Mouse (Mus musculus) limb, embryonic 12.5 days (tissue): ENCODE measurements around the gene Rab5c. TPM values are rescaled to one million over a fixed set of nuclear protein-coding genes. Genes with fewer than 3 reads are reported as not detected.

Experiments
- ATAC-seq: fragments of 200-750 bp; cut with Nextera tagmentation; 2 replicates; pipeline ENCODE4 v1.8.0; 2017; ENCODE audit warnings: low read depth, moderate TSS enrichment; ENCODE audit not compliant: insufficient number of reproducible peaks, insufficient read depth, low FRiP score, low TSS enrichment
- H3K27ac ChIP-seq: fragments of 300-500 bp; sonication (generic); 2 replicates; pipeline ENCODE4 v1.5.1; 2016; ENCODE audit warnings: mild to moderate bottlenecking, moderate library complexity
- H3K27me3 ChIP-seq: fragments of 300-500 bp; sonication (generic); 2 replicates; pipeline ENCODE4 v1.6.1; 2016; ENCODE audit warnings: mild to moderate bottlenecking, moderate library complexity
- H3K36me3 ChIP-seq: fragments of 300-500 bp; sonication (generic); 2 replicates; pipeline ENCODE4 v1.6.1; 2016; ENCODE audit warnings: mild to moderate bottlenecking, moderate library complexity
- H3K4me1 ChIP-seq: fragments of 300-500 bp; sonication (generic); replicated peaks from 2 replicates; pipeline ENCODE4 v1.6.1; 2016
- H3K4me2 ChIP-seq: fragments of 300-500 bp; sonication (generic); 2 replicates; pipeline ENCODE4 v1.6.1; 2016; ENCODE audit warnings: mild to moderate bottlenecking, moderate library complexity
- H3K4me3 ChIP-seq: fragments of 300-500 bp; sonication (generic); replicated peaks from 2 replicates; pipeline ENCODE4 v1.5.1; 2016; ENCODE audit warnings: mild to moderate bottlenecking
- H3K9ac ChIP-seq: fragments of 300-500 bp; sonication (generic); replicated peaks from 2 replicates; pipeline ENCODE4 v1.6.1; 2016; ENCODE audit warnings: mild to moderate bottlenecking, moderate library complexity
- H3K9me3 ChIP-seq: fragments of 300-500 bp; sonication (generic); 2 replicates; pipeline ENCODE4 v1.6.1; 2016; ENCODE audit warnings: mild to moderate bottlenecking, moderate library complexity
- WGBS: fragments of 180-500 bp; shearing (Covaris S2); methylation state at CpG from one replicate; pipeline ENCODE4 v1.1.7; 2016; 5-methylcytosine and 5-hydroxymethylcytosine counted together
- polyA plus RNA-seq: library from polyadenylated mRNA; unstranded; fragments of >200 nt; fragmentation: Nextera tagmentation; extraction: Ambion mirVana; gene quantifications from 2 replicates; pipeline ENCODE4 v1.2.1, GENCODE M21; 2016

Rab5c gene
- polyA plus RNA-seq, 1 experiment from 2014 or later = 24.3 TPM

DNA sequence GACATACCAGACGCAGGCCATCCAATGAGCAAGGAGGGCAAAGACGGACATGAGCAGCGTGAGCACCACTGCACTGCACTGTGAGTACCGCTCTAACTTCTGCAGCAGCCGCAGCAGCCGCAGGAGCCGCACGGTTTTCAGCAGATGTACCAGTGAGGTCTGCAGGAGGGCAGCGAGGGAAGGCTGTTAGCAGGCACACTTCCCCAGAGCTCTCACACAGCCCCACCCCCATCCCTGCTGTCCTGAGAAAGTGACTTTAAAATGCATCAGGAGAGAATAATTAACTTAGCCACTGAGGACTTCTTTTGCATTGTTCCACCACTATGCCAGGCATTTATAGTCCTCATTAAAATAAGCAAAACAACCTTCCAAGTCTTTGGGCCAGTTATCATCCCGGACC is 14.3 kb upstream of the Rab5c start:
- no peak for ATAC-seq
- no peak overlapping the region for H3K4me2 ChIP-seq
- H3K27me3 ChIP-seq = peaks cover 73% of the 10 kb centered on the region
- 24% methylated on average over 10 of the region's 10 CpGs for WGBS
- no peak overlapping the region for H3K4me3 ChIP-seq
- H3K4me1 ChIP-seq = no peaks in the 10 kb centered on the region
- H3K36me3 ChIP-seq = no peaks in the 10 kb centered on the region
- no peaks in the 10 kb centered on the region for H3K9me3 ChIP-seq
- H3K27ac ChIP-seq = no peak overlapping the region
- H3K9ac ChIP-seq = no peak overlapping the region

DNA sequence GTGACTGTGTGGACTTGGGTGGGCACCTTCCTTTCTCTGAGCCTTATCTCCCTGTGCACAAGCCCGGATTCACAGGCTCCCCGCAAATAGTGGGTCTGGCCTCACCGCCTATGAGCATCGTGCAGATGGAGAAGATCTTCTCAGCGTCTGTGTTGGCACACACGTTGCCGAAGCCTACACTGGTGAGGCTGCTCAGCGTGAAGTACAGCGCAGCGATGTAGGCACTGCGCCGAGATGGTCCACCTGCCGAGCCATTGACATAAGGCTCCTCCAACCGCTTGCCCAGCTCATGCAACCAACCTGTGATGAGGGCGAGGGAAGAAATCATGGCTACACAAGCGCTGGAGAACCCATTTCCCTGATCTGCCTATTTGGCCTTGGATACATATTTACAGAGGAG is 12.1 kb upstream of the Rab5c start:
- H3K27ac ChIP-seq = no peak overlapping the region
- no peak overlapping the region for H3K9ac ChIP-seq
- ATAC-seq = no peak
- WGBS = 89% methylated on average over 16 of the region's 16 CpGs
- H3K27me3 ChIP-seq = peaks cover 80% of the 10 kb centered on the region
- H3K36me3 ChIP-seq = no peaks in the 10 kb centered on the region
- no peak overlapping the region for H3K4me3 ChIP-seq
- no peaks in the 10 kb centered on the region for H3K4me1 ChIP-seq
- H3K9me3 ChIP-seq = no peaks in the 10 kb centered on the region
- no peak overlapping the region for H3K4me2 ChIP-seq

GRCm38 (mm10) chr11:100749469-100749868 is 11.5 kb upstream of the Rab5c start:
- H3K36me3 ChIP-seq = no peaks in the 10 kb centered on the region
- H3K27me3 ChIP-seq = peaks cover 76% of the 10 kb centered on the region
- no peak overlapping the region for H3K4me3 ChIP-seq
- 40% methylated on average over 25 of the region's 25 CpGs for WGBS
- H3K9ac ChIP-seq = no peak overlapping the region
- no peak overlapping the region for H3K27ac ChIP-seq
- H3K4me1 ChIP-seq = no peaks in the 10 kb centered on the region
- ATAC-seq = no peak
- H3K4me2 ChIP-seq = no peak overlapping the region
- no peaks in the 10 kb centered on the region for H3K9me3 ChIP-seq

DNA sequence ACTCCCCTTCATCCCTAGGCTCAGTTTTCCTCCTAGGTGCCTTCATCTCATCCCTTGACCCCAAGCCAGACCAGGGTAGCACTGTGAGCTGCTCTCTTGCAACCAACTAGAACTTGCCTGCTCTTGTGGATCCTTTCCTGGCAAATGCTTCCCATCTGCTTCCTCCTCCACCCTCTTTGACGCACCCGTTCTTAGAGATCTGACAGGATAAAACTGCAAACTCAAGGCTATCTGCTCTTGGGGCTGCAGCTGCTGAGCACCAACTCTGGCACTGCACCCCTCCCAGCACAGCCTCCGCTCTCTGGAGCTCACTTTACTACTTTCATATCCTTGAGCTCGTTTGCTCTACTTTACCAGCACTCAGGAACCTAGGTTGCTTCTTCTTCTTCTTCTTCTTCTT is 10.6 kb upstream of the Rab5c start:
- no peak overlapping the region for H3K4me3 ChIP-seq
- no peak overlapping the region for H3K9ac ChIP-seq
- no peak overlapping the region for H3K27ac ChIP-seq
- no peaks in the 10 kb centered on the region for H3K9me3 ChIP-seq
- 82% methylated on average over 4 of the region's 4 CpGs for WGBS
- peaks cover 73% of the 10 kb centered on the region for H3K27me3 ChIP-seq
- H3K4me1 ChIP-seq = no peaks in the 10 kb centered on the region
- no peaks in the 10 kb centered on the region for H3K36me3 ChIP-seq
- no peak for ATAC-seq
- no peak overlapping the region for H3K4me2 ChIP-seq

DNA sequence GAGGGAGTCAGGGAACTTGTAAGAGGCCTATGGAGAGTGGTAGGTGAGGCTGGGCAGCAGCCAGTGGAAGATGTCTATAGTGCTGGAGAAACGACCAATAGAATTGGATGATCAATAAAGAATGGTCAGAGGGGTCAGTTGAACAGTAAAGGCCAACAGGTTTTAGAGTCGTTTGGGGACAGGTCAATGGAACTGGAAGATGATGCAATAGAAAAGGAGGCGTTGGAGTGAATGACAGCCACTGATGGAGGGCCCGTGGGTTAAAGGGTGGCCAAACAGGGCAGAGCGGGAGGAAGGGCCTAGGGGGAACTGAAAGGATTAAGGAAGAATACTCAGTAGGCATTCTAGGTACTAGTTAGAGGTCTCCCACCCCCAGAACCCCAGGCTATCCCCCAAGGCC is 9.1 kb upstream of the Rab5c start:
- H3K36me3 ChIP-seq = no peaks in the 10 kb centered on the region
- H3K4me1 ChIP-seq = no peaks in the 10 kb centered on the region
- H3K27ac ChIP-seq = no peak overlapping the region
- no peak overlapping the region for H3K4me2 ChIP-seq
- no peak overlapping the region for H3K4me3 ChIP-seq
- H3K9ac ChIP-seq = no peak overlapping the region
- 72% methylated on average over 5 of the region's 5 CpGs for WGBS
- H3K27me3 ChIP-seq = peaks cover 60% of the 10 kb centered on the region
- H3K9me3 ChIP-seq = no peaks in the 10 kb centered on the region
- ATAC-seq = no peak

DNA sequence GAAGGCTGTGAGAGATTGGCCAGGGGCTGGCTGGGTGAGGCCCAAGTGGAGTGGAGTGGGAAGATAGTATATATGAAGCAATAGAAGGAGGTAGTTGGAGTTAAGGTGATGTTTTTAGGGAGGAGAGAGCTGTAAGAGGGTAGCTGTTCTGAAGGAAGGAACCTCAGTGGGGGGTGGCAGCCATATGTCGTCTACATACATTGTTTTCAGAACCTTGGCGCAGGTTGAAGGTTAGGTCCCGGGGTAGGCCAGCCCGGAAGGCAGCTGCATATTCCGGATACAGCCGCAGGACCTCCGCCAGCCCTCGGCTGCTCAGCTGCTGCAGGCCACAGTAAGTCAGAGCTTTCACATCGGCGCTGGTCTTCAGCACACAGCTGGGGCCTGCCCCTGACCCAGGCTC is 8.5 kb upstream of the Rab5c start:
- no peaks in the 10 kb centered on the region for H3K4me1 ChIP-seq
- H3K4me3 ChIP-seq = no peak overlapping the region
- H3K27ac ChIP-seq = no peak overlapping the region
- peaks cover 55% of the 10 kb centered on the region for H3K27me3 ChIP-seq
- H3K9me3 ChIP-seq = no peaks in the 10 kb centered on the region
- ATAC-seq = no peak
- no peaks in the 10 kb centered on the region for H3K36me3 ChIP-seq
- no peak overlapping the region for H3K4me2 ChIP-seq
- WGBS = 86% methylated on average over 10 of the region's 10 CpGs
- H3K9ac ChIP-seq = no peak overlapping the region

DNA sequence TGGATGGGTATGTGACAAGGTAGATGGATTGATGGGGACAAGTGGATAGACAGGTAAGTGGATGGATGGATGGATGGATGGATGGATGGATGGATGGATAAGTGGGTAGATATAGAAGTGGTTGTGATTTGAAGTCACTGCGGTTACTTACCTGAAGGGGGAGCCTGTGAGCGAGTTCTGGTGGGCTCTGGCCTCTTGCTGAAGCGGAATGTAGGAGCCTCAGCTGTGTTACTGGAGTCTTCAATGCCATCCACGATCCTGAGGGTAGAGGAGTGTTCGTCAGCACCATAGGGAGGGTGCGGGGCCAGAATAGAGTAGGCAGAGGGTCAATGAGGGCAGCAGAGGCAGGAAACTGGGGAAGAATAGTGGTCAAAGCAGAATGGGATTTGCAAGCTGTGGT is 7.1 kb upstream of the Rab5c start:
- H3K9ac ChIP-seq = no peak overlapping the region; the same call in 1 of the 2 replicates
- ATAC-seq = no peak
- H3K4me3 ChIP-seq = no peak overlapping the region
- H3K4me1 ChIP-seq = no peaks in the 10 kb centered on the region
- no peak overlapping the region for H3K27ac ChIP-seq
- no peak overlapping the region for H3K4me2 ChIP-seq
- 18% methylated on average over 6 of the region's 6 CpGs for WGBS
- H3K36me3 ChIP-seq = no peaks in the 10 kb centered on the region
- H3K9me3 ChIP-seq = no peaks in the 10 kb centered on the region
- H3K27me3 ChIP-seq = peaks cover 49% of the 10 kb centered on the region

DNA sequence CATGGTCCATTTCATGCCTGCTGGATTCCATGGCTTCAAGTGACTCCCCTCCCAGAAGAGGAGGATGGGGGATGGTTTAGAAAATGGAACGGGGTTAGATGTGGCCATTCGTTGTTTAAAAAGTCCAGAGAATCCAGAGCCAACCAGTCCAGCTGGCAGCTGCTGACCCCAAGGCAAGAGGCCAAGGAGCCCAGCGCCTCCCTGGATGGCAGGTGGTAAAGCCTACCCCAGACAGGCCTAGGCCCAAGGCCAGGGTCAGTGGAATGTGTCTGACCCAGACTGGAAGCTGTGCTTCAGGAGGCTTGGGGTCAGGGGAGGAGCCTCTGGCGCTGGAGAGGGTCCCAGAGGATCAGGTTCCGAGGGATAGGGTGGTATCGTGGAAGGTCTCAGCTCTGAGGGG is 3.3 kb upstream of the Rab5c start:
- Histone ChIP-seq H3K4me1 (peaks cover 10% of the 10 kb centered on the region), H3K9me3 (no peaks in the 10 kb centered on the region), H3K9ac (no peak overlapping the region), H3K4me2 (no peak overlapping the region), H3K36me3 (no peaks in the 10 kb centered on the region), H3K27ac (no peak overlapping the region), H3K27me3 (peaks cover 17% of the 10 kb centered on the region), H3K4me3 (no peak overlapping the region)
- WGBS = 67% methylated on average over 6 of the region's 6 CpGs
- no peak for ATAC-seq

- peak overlapping the region; percentile 92 for H3K4me2 ChIP-seq
- peaks cover 8% of the 10 kb centered on the region; the same call in 1 of the 2 replicates for H3K36me3 ChIP-seq
- WGBS = 27% methylated on average over 5 of the region's 5 CpGs
- H3K9ac ChIP-seq = 0 out of 2 replicates have a peak overlapping the region, but pooled peaks have one; percentile 45
- H3K27me3 ChIP-seq = peaks cover 6% of the 10 kb centered on the region
- H3K27ac ChIP-seq = no peak overlapping the region
- ATAC-seq = 0 out of 2 replicates have a peak, but pooled peaks have one; percentile 32
- H3K4me1 ChIP-seq = peaks cover 10% of the 10 kb centered on the region
- peak overlapping the region; percentile 94 for H3K4me3 ChIP-seq
- H3K9me3 ChIP-seq = no peaks in the 10 kb centered on the region
Measured at GRCm38 (mm10) chr11:100738749-100739148, 734 bp upstream of the Rab5c start.

DNA sequence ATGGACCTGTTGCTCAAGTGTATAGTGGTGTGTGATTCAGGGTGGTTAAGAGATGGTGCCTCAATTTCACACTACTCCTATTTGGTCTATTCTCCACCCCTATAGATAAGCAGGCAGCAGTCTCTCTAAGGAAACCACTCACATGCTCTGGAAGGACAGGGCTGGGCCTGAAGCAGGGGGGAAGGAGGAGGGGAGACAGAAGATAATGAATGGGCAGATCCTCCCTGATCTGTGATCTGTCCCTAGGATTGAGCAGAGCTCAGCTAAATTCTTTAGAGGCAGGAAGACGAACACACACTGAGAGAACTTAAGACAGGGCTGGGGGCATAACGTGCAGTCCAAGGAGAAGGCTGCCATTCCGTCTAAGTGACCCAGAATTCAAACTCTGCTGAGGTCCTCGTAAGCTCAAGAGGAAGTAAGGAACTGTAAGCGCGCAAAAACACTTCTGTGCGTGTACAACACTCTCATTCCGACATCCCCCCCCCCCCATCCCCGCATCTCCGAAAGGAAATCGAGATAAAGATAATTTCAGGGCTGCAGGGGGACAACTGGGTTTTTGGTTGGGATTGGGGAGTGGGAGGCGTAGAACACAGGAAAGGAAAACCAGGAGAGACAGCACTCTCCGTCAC is 796 bp downstream of the Rab5c start:
- H3K4me1 ChIP-seq = peaks cover 10% of the 10 kb centered on the region
- no peaks in the 10 kb centered on the region for H3K9me3 ChIP-seq
- no peak for ATAC-seq
- H3K27me3 ChIP-seq = peaks cover 6% of the 10 kb centered on the region
- peak overlapping the region; percentile 94 for H3K4me3 ChIP-seq
- H3K36me3 ChIP-seq = peaks cover 16% of the 10 kb centered on the region
- H3K27ac ChIP-seq = no peak overlapping the region
- H3K4me2 ChIP-seq = peak overlapping the region; percentile 92
- peak overlapping the region; percentile 92 for H3K9ac ChIP-seq
- WGBS = 2% methylated on average over 13 of the region's 13 CpGs

DNA sequence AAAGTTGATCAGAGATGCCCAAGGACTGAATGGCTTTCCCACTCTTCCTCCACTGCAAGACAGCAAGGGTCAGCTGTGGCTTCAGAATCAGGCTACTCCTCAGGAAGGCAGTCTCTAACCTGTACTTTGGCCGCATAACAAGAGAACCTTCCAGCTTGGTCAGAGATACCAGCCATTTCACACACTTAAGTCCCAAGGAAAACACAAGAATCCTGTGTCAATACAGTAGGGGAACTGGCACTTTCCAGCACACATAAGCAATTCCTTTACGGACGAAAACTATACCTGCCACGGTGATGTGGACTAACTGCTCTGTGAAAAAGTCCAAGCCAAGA is 1.3 kb downstream of the Rab5c start:
- 81% methylated on average over 4 of the region's 4 CpGs for WGBS
- Histone ChIP-seq H3K9ac (peak overlapping the region; percentile 92; the same call in 1 of the 2 replicates), H3K27ac (no peak overlapping the region), H3K4me1 (peaks cover 10% of the 10 kb centered on the region), H3K36me3 (peaks cover 16% of the 10 kb centered on the region), H3K9me3 (no peaks in the 10 kb centered on the region), H3K4me3 (peak overlapping the region; percentile 94), H3K27me3 (peaks cover 6% of the 10 kb centered on the region), H3K4me2 (peak overlapping the region; percentile 92)
- ATAC-seq = no peak
